Mouse (Mus musculus) layer of hippocampus, adult 2 months (tissue): Measurements from ENCODE around the gene Klf14. TPM values are rescaled to one million over a fixed set of nuclear protein-coding genes. Genes with fewer than 3 reads are reported as not detected.

ENCODE experiments used
- DNase-seq, 2 experiments: peaks; one replicate each; pipeline ENCODE4 v3.0.0; 2022; ENCODE audit warnings: low spot score in 2 of 2
- H3K27ac ChIP-seq: fragments of 200-600 bp; 2 replicates; pipeline ENCODE4 v1.8.1; 2022
- H3K4me3 ChIP-seq: fragments of 200-600 bp; 2 replicates; pipeline ENCODE4 v1.8.1; 2022; ENCODE audit warnings: mild to moderate bottlenecking
- CTCF ChIP-seq: fragments of 200-600 bp; conservative IDR thresholded peaks from 2 replicates; pipeline ENCODE4 v1.8.1; 2022; ENCODE audit warnings: antibody characterized with exemption, mild to moderate bottlenecking, moderate library complexity
- long read RNA-seq, 2 experiments: library from polyadenylated mRNA; stranded (forward); transcript quantifications; one replicate each; pipeline ENCODE4 v2.0.0; 2021; ENCODE audit warnings: borderline mapping rate in 2 of 2
- total RNA-seq, 2 experiments: library from RNA; stranded (reverse); gene quantifications; 2 replicates each; pipeline ENCODE4 v1.2.3; 2021

Klf14 gene
- total RNA-seq, result under 1 TPM in 1 of 2 experiments, not detected in 1; 0.22 TPM
- long read RNA-seq, experiment 1, result 0 reads
- long read RNA-seq, experiment 2, result 0 reads

GRCm38 (mm10) chr6:30958736-30959540 lies at the start of gene Klf14:
Gene Klf14 (minus strand): TSS chr6:30959078.
- no peak for TF ChIP-seq CTCF
- no peak for DNase-seq
- Histone ChIP-seq H3K27ac (no peak within 1 kb of the TSS), H3K4me3 (peak within 1 kb of the TSS; percentile 36)

DNA sequence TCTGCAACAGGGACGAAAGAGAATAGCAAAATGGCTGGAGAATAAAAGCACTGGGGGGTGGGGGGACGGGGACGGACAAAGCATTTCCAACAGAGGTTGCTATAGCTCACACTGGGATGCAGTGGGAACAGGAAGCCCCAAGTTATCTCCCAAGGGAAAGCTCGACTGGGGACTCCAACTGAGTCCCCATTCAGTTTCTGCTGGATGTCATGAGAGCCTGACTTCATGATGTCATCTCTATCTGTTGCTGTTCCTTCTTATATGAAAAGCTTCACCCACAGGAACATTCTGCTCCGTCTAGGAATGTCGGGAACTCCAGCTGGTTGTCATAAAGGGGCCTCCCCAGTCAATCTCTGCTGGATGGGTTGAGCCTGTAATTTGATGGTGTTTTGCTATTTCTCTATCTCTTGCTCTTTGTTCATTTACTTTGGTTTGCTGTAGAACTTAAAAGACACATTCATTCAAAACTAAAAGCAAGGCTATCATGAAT lies 47.3 kb upstream of the Klf14 start:
- no peak overlapping the region for H3K4me3 ChIP-seq
- TF ChIP-seq CTCF, result no peak
- no peak overlapping the region for H3K27ac ChIP-seq
- no peak for DNase-seq

GRCm38 (mm10) chr6:30986393-30986792 lies 27.5 kb upstream of the Klf14 start:
- DNase-seq, result no peak
- TF ChIP-seq CTCF, result no peak
- H3K4me3 ChIP-seq, result no peak overlapping the region
- H3K27ac ChIP-seq, result no peak overlapping the region

GRCm38 (mm10) chr6:30983021-30983420 lies 24.1 kb upstream of the Klf14 start:
- no peak overlapping the region for H3K4me3 ChIP-seq
- no peak for DNase-seq
- H3K27ac ChIP-seq, result no peak overlapping the region
- no peak for TF ChIP-seq CTCF

DNA sequence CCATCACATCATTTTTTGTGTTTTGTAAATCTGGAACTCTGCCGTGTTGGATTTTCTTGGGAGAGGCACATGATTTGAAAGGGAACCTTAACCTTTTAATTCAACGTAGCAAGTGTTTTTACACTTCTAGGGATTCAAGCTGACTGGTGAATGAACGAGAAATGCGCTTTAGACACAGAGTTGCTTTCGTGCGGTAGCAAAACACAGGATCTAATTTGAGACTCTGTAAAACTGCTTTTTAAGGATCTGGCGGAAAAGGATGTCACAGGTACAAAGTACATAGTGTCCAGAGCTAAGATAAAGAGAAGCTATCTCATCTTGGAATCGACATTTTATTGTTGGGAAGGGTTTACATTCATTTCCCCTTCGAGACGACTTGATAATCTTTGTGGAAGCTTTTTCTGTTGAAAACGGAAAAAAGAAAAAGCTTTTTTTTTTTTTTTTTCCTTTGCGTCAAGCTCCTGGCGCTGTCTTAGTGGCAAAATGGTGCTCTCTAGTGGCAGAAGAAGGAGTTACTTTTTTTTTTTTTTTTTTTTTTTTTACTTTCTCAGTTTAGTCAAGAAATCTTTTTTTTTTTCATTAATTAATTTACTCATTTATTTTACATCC lies 23.6 kb upstream of the Klf14 start:
- DNase-seq, result no peak
- Histone ChIP-seq H3K4me3 (peak overlapping the region; percentile 54), H3K27ac (peak overlapping the region; percentile 68)
- peak; percentile 78 for TF ChIP-seq CTCF

- no peak for TF ChIP-seq CTCF
- DNase-seq, result no peak
- Histone ChIP-seq H3K4me3 (no peak overlapping the region), H3K27ac (no peak overlapping the region)
Observed at GRCm38 (mm10) chr6:30981351-30981750, 22.5 kb upstream of the Klf14 start.

GRCm38 (mm10) chr6:30978615-30979014 lies 19.7 kb upstream of the Klf14 start:
- no peak for DNase-seq
- Histone ChIP-seq H3K27ac (no peak overlapping the region), H3K4me3 (no peak overlapping the region)
- no peak for TF ChIP-seq CTCF

DNA sequence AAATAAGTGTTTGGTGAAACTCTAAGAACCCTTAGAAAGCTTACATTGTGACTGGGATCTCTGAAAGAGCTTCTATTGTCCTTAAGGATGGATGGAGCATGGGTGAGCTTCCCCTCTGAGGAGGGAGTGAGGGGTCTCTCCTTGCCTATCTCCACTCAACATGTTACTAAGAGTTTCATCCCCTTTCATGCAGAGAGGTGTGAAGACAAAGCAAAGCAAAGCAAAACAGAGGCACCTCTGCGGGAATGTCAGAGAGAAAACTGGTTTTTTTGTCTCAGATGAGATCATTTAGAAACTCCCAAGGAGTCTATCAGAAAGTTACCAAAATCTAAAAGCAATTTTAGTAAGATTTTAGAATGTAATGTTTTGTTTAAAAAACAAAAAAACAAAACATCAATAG lies 13.2 kb upstream of the Klf14 start:
- no peak for DNase-seq
- no peak for TF ChIP-seq CTCF
- no peak overlapping the region for H3K4me3 ChIP-seq
- H3K27ac ChIP-seq, result no peak overlapping the region

GRCm38 (mm10) chr6:30957784-30958735 lies 818 bp downstream of the Klf14 start:
- Histone ChIP-seq H3K27ac (no peak overlapping the region), H3K4me3 (no peak overlapping the region)
- DNase-seq, result peak in 1 of 2 experiments; percentile 57
- no peak for TF ChIP-seq CTCF

DNA sequence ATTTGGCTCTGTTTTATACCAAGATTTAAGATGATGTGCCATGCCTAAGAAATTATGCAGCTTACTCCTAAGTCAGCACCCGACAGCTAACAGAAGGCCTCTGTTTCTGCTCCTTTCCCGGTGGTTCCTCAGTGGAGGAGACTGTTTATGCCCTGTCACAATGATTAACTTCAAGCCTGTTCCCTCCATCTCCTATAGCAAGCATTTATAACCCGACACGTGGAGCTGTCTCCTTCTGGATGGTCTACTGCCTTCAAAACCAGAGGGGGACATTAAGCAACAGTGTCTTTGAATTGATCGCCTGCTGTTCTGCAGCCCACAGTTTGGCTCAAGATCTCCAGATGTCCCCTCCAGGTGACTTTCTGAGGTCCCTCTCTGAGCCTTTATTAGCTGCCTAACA lies 19.6 kb downstream of the Klf14 start:
- H3K27ac ChIP-seq, result no peak overlapping the region
- no peak for TF ChIP-seq CTCF
- no peak overlapping the region for H3K4me3 ChIP-seq
- DNase-seq, result no peak

DNA sequence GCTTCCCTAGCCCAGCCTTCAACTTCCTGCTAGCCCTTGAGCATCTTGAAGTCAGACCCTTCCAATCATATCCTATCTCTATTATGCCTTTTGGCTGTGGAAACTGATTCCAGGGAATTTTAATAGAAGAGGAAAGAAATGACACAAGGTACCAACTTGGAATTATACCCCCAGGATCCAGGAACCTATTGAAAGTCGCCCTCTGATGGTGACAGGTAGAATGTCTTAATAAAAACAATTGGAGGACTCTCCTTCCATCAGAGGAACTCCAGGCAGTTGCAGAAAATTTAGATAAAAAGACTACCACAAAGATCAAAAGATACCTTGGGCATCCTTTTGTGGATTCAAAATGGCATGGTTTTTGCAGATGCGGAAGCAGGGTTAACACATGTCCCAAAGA lies 36.1 kb downstream of the Klf14 start:
- Histone ChIP-seq H3K4me3 (no peak overlapping the region), H3K27ac (no peak overlapping the region)
- TF ChIP-seq CTCF, result peak; percentile 72
- DNase-seq, result peak in 1 of 2 experiments; percentile 22

DNA sequence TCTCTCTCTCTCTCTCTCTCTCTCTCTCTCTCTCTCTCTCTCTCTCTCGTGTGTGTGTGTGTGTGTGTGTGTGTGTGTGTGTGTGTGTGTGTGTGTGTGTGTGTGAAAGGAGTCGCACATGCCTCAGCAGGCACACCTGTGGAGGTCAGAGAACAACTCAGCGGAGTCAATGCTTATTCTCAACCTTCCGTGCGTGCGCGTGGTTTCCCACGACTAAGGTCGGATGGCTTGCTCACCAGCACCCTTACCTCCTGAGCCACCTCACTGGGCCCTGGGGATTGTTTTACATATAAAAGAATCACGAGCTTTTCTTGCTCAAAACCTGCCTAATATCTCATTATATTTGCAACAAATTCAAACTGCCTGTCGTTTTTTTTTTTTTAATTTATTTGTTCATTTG lies 37.1 kb downstream of the Klf14 start:
- Histone ChIP-seq H3K27ac (no peak overlapping the region), H3K4me3 (no peak overlapping the region)
- no peak for TF ChIP-seq CTCF
- DNase-seq, result no peak
